Mouse (Mus musculus) heart, postnatal 14 days (tissue): ENCODE data around the gene Vmn1r77. TPM values are rescaled to one million over a fixed set of nuclear protein-coding genes. Genes with fewer than 3 reads are reported as not detected.
"Not testable (repeated sequence)": the region's sequence is repeated elsewhere in the genome, so short reads cannot be mapped to it uniquely, and the experiment has no call there.

Source experiments
- DNase-seq, 2 experiments: peaks; one replicate each; pipeline ENCODE4 v3.0.0; 2021 to 2022
- intact Hi-C: fragments of 180-260 bp; cut with DNase I; formaldehyde crosslinking; loops from one replicate; pipeline ENCODE4 v1.15.1; 2025
- long read RNA-seq, 2 experiments: library from polyadenylated mRNA; stranded (forward); transcript quantifications; one replicate each; pipeline ENCODE4 v2.0.0; 2021
- total RNA-seq, 2 experiments: library from RNA; stranded (reverse); gene quantifications; 2 replicates each; pipeline ENCODE4 v1.2.3; 2021

Vmn1r77 gene
- not detected for total RNA-seq
- long read RNA-seq, experiment 1 = 0 reads
- long read RNA-seq, experiment 2 = 0 reads

DNA sequence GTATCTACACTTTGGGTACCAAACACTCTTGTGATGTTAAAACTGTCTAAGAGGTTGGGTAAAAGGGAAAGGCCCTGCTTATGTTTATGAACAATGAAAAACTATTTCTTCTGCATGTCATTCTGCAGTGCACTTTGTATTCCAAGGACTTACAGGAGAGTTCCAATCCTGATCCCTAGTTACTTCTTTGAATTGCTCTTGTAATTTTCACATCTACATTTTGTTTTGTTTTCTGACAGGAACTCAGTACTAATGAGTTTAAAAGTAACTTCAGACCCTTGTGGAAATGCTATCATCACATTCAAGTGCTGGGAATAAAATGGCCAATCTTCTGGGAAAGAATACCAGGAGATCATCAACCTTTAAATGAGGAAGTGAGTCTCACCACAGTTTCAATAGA is at the start of gene Vmn1r77:
Vmn1r77 (plus strand) TSS at position 301 of the 400 bp plus-strand sequence.
- DNase-seq, intact Hi-C loops: not testable (repeated sequence)

DNA sequence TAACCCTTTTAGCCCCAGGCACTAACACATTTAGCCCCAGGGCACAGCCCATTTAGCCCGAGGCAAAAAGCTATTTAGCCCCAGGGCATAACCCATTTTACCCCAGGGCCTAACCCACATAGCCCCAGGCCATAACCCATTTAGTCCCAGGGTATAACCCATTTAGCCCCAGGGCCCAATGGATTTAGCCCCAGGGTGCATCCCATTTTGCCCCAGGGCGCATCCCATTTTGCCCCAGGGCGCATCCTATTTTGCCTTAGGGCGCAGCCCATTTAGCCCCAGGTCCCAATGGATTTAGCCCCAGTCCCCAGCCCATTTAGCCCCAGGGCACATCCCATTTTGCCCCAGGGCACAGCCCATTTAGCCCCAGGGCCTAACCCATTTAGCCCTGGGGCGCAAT is 25.1 kb upstream of the Vmn1r77 start:
- intact Hi-C loops, DNase-seq: not testable (repeated sequence)

DNA sequence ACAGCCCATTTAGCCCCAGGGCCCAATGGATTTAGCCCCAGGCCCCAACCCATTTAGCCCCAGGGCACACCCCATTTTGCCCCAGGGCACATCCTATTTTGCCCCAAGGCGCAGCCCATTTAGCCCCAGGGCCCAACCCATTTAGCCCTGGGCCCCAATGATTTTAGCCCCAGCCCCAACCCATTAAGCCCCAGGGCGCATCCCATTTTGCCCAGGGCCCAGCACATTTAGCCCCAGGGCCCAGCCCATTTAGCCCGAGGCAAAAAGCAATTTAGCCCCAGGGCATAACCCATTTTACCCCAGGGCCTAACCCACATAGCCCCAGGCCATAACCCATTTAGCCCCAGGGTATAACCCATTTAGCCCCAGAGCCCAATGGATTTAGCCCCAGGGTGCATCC is 24.2 kb upstream of the Vmn1r77 start:
- intact Hi-C loops, DNase-seq: not testable (repeated sequence)

DNA sequence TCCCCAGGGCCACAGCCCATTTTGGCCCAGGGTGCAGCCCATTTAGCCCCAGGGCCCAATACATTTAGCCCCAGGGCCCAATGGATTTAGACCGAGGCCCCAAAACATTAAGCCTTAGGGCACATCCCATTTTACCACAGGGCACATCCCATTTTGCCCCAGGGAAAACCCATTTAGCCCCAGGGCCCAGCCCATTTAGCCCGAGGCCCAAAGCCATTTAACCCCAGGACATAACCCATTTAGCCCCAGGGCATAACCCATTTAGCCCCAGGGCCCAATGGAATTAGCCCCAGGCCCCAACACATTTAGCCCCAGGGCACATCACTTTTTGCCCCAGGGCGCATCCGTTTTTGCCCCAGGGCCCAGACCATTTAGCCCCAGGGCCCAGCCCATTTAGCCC is 23.4 kb upstream of the Vmn1r77 start:
- DNase-seq = no peak
- intact Hi-C loops = no loop called here

DNA sequence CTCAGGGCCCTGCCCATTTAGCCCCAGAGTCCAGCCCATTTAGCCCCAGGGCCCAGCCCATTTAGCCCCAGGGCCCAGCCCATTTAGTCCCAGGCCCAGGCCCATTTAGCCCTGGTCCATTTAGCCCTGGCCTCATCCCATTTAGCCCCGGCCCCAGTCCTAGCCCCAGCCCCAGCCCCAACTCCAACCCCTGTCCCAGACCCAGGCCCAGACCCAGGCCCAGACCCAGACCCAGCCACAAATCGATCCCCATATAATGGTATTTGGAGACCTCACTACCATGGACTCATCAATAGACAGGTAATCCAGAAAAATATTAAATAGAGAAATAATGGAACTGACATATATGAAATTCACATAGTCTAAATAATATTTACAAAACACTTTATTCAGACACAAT is 18.7 kb upstream of the Vmn1r77 start:
- DNase-seq, intact Hi-C loops: not testable (repeated sequence)

DNA sequence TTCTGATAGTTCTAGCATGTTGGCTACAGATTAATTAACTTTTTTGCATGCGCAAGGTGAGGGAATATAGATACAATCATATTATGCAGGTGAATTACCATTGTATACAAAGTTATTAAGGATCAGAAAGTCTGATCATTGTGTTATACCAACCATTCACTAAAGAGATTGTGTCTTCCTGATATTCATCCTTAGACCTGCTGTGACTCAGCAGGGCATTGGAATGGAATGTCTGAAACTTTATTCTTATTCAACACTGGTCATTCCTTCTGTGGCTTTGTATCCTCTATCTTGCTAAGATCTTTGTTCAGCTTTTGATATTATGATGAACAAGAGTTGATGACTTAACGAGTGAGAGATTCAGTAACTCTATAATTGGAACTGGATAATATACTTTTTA is 4.1 kb downstream of the Vmn1r77 start:
- DNase-seq = no peak
- intact Hi-C loops = no loop called here

Other genes starting within 250 kb of the Vmn1r77 start
- gene Vmn1r74, start 202.8 kb upstream of the Vmn1r77 start, total RNA-seq = not detected
- not detected for gene Vmn1r75, start 162.1 kb upstream of the Vmn1r77 start, total RNA-seq
- gene Vmn1r76, start 98.5 kb upstream of the Vmn1r77 start, total RNA-seq = not detected
- not detected for gene Vmn1r78, start 113.5 kb downstream of the Vmn1r77 start, total RNA-seq
- gene Vmn1r79, start 134.5 kb downstream of the Vmn1r77 start, total RNA-seq = not detected
- not detected for gene Vmn1r80, start 152.5 kb downstream of the Vmn1r77 start, total RNA-seq
- not detected for gene Vmn1r81, start 231.5 kb downstream of the Vmn1r77 start, total RNA-seq